9 mouse cellular contexts compared by ENCODE assay signal in genomic region chr12:55626711-55627110, GRCm38 (mm10). TPM values are rescaled to one million over a fixed set of nuclear protein-coding genes. Genes with fewer than 3 reads are reported as not detected.
DNase-seq lines count a peak whose midpoint lies in the region; ATAC-seq and TF ChIP-seq lines count a peak whose summit lies in the region.
"Had no signal": no experiment of that assay in that cellular context is flagged by ENCODE, and none has a peak within 500 bp of the region (broad histone marks: within the 10 kb centered on the region; RNA-seq: fewer than 3 reads in every experiment).

No protein-coding gene starts in this region.

- peak; percentile 8 for DNase-seq in embryonic facial prominence, embryonic 14.5 days (ENCODE audit: low spot score)
- no peak for DNase-seq in embryonic facial prominence, embryonic 10.5 days (ENCODE audit: low spot score)
- DNase-seq in liver, adult 2 months (ENCODE audit: extremely low read depth, low read depth, low spot score): no peak
- peak; percentile 72 for DNase-seq in ZHBTc4 (ENCODE audit: low read depth, low spot score)
- DNase-seq in retina, embryonic 14.5 days (ENCODE audit: low spot score): peak; percentile 70
- DNase-seq in right cerebral cortex, adult 18-20 months: no peak
- no peak for DNase-seq in gastrocnemius, postnatal 10 days

- H3K4me2 ChIP-seq in embryonic facial prominence, embryonic 14.5 days (ENCODE audit: low read depth, low read length): no peak overlapping the region
- no peak overlapping the region for H3K4me2 ChIP-seq in liver, embryonic 12.5 days

- TF ChIP-seq POLR2A in liver, adult 2 months (IDR thresholded peaks at IDR 0.05; ENCODE audit: extremely low read depth, insufficient read depth, low read length): no peak

- WGBS in embryonic facial prominence, embryonic 14.5 days: 30% methylated on average over 4 of the region's 4 CpGs
- WGBS in embryonic facial prominence, embryonic 10.5 days: 35% methylated on average over 4 of the region's 4 CpGs
- WGBS in liver, adult 2 months: 72% methylated on average over 4 of the region's 4 CpGs
- WGBS in liver, embryonic 12.5 days (ENCODE audit: insufficient replicate concordance): 47% methylated on average over 4 of the region's 4 CpGs

- H3K36me3 ChIP-seq in embryonic facial prominence, embryonic 14.5 days (ENCODE audit: control insufficient read depth, insufficient read depth, low read length): no peaks in the 10 kb centered on the region
- H3K36me3 ChIP-seq in embryonic facial prominence, embryonic 10.5 days (replicated peaks): no peaks in the 10 kb centered on the region
- no peaks in the 10 kb centered on the region; the same call in 1 of the 2 replicates for H3K36me3 ChIP-seq in liver, adult 2 months (ENCODE audit: control insufficient read depth, insufficient read depth, low read length)
- no peaks in the 10 kb centered on the region for H3K36me3 ChIP-seq in liver, embryonic 12.5 days

- no peaks in the 10 kb centered on the region for H3K4me1 ChIP-seq in embryonic facial prominence, embryonic 14.5 days (ENCODE audit: control insufficient read depth, insufficient read depth, low read length)
- peaks cover 7% of the 10 kb centered on the region for H3K4me1 ChIP-seq in embryonic facial prominence, embryonic 10.5 days
- H3K4me1 ChIP-seq in liver, adult 2 months (ENCODE audit: control insufficient read depth, insufficient read depth, low read length): no peaks in the 10 kb centered on the region
- H3K4me1 ChIP-seq in liver, embryonic 12.5 days: peaks cover 25% of the 10 kb centered on the region

- H3K9ac ChIP-seq in embryonic facial prominence, embryonic 14.5 days (ENCODE audit: low read depth, low read length): no peak overlapping the region
- H3K9ac ChIP-seq in liver, adult 2 months (ENCODE audit: low read depth, low read length): no peak overlapping the region
- H3K9ac ChIP-seq in liver, embryonic 12.5 days: no peak overlapping the region

- no peaks in the 10 kb centered on the region for H3K79me2 ChIP-seq in liver, adult 2 months (ENCODE audit: control insufficient read depth, insufficient read depth, low read length)

- ATAC-seq in embryonic facial prominence, embryonic 14.5 days (ENCODE audit: low read depth): no peak
- ATAC-seq in liver, embryonic 12.5 days: no peak
- ATAC-seq: CD4-positive, CD25-positive, alpha-beta regulatory T cell, adult 4 months had no signal

- H3K4me3 ChIP-seq in embryonic facial prominence, embryonic 14.5 days (ENCODE audit: low read depth, low read length): no peak overlapping the region
- no peak overlapping the region for H3K4me3 ChIP-seq in embryonic facial prominence, embryonic 10.5 days
- no peak overlapping the region for H3K4me3 ChIP-seq in liver, adult 2 months (ENCODE audit: insufficient read depth, low read depth, low read length)
- no peak overlapping the region for H3K4me3 ChIP-seq in liver, embryonic 12.5 days

- no peaks in the 10 kb centered on the region for H3K27me3 ChIP-seq in embryonic facial prominence, embryonic 14.5 days (replicated peaks; ENCODE audit: control insufficient read depth, insufficient read depth, low read length)
- H3K27me3 ChIP-seq in embryonic facial prominence, embryonic 10.5 days (replicated peaks; ENCODE audit: low read depth, poor library complexity, severe bottlenecking): no peaks in the 10 kb centered on the region
- no peaks in the 10 kb centered on the region for H3K27me3 ChIP-seq in liver, adult 2 months (ENCODE audit: control insufficient read depth, insufficient read depth, low read length)
- no peaks in the 10 kb centered on the region for H3K27me3 ChIP-seq in liver, embryonic 12.5 days (replicated peaks)

- no peaks in the 10 kb centered on the region for H3K9me3 ChIP-seq in embryonic facial prominence, embryonic 14.5 days (ENCODE audit: control insufficient read depth, low read length)
- H3K9me3 ChIP-seq in embryonic facial prominence, embryonic 10.5 days: no peaks in the 10 kb centered on the region
- no peaks in the 10 kb centered on the region for H3K9me3 ChIP-seq in liver, embryonic 12.5 days (replicated peaks)

- no peak overlapping the region for H3K27ac ChIP-seq in embryonic facial prominence, embryonic 14.5 days (replicated peaks; ENCODE audit: low read depth, low read length)
- H3K27ac ChIP-seq in embryonic facial prominence, embryonic 10.5 days (replicated peaks): no peak overlapping the region
- H3K27ac ChIP-seq in liver, adult 2 months (replicated peaks; ENCODE audit: insufficient read depth, low read depth, low read length): no peak overlapping the region
- H3K27ac ChIP-seq in liver, embryonic 12.5 days: no peak overlapping the region

- 0 out of 2 replicates have a peak, but pooled peaks have one; percentile 27 for TF ChIP-seq CTCF in liver, adult 2 months (IDR thresholded peaks at IDR 0.05; ENCODE audit: low read depth, low read length)

RNA-seq across cellular contexts. Expression of gene Insm2, which starts 27.5 kb away (rescaled TPM):
- polyA plus RNA-seq in embryonic facial prominence, embryonic 14.5 days (2014; fragmentation: Nextera tagmentation; extraction: Ambion mirVana): 0.64 and 0.99 TPM in 2 replicates
- polyA plus RNA-seq in embryonic facial prominence, embryonic 10.5 days (2016; fragmentation: Nextera tagmentation; extraction: Ambion mirVana): 0.14 and 0.25 TPM in 2 replicates
- total RNA-seq in liver, adult 2 months (2014; rRNA removed): not detected in 2 replicates
- not detected in 2 replicates for polyA plus RNA-seq in liver, adult 2 months (2012; rRNA removed)
- 0.10 TPM in 1 of 2 replicates, not detected in the other for polyA plus RNA-seq in liver, embryonic 12.5 days (2016; fragmentation: Nextera tagmentation; extraction: Ambion mirVana)
- not detected for total RNA-seq in gastrocnemius, postnatal 10 days (2021)

Comparison
In these comparisons a context has a peak if more than half of its experiments do, and no peak if none do; other contexts are left out.
1. DNase-seq: peak in embryonic facial prominence, embryonic 14.5 days (single experiment), ZHBTc4 (single experiment) and retina, embryonic 14.5 days (single experiment); none in embryonic facial prominence, embryonic 10.5 days (single experiment), liver, adult 2 months (single experiment), right cerebral cortex, adult 18-20 months (single experiment) and gastrocnemius, postnatal 10 days (single experiment).